Mouse (Mus musculus) testis, postnatal 10 days (tissue): Measurements from ENCODE around the gene Cops2.

Source experiments
- DNase-seq: peaks from one replicate; pipeline ENCODE4 v3.0.0; 2021; ENCODE audit warnings: low spot score

The Cops2 gene

DNA sequence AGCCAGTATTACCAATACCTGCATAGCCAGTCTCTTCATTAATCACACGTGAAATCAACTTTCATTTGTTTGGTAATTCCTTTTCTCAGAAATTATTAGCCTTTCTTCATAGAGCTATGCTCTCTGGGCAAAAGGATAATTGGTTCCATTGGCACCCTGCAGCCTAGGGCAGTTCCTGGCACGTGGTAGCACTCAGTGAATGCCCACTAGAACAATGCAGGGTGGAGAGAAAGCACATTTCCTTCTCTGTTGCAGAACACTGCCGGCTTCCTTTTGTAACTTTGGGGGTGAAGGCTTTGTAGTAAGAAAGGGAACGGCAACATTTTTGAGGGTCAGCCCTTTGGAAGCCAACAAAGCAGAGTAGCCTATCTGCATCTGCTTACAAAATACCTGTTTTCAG lies 32.7 kb downstream of the Cops2 start:
- DNase-seq, result no peak

DNA sequence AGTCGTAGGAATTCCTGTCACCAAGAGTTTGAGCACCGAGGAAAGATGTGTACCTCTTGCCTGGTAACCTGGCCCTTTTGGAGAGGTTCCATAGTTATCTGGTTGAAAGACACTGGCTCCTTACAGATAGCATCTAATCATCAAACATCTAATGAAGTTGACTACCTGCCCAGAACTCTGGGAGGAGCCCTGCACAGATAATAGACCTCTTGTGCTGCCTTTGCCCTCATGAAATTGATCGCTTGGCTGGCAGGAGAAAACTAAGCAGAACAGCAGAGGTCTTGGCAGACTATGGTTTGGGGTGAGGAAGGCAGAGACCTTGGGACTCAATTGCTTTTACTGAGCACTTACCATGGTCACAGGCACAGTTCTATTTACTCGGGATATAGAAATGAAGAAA lies 38.5 kb downstream of the Cops2 start:
- DNase-seq, result no peak

DNA sequence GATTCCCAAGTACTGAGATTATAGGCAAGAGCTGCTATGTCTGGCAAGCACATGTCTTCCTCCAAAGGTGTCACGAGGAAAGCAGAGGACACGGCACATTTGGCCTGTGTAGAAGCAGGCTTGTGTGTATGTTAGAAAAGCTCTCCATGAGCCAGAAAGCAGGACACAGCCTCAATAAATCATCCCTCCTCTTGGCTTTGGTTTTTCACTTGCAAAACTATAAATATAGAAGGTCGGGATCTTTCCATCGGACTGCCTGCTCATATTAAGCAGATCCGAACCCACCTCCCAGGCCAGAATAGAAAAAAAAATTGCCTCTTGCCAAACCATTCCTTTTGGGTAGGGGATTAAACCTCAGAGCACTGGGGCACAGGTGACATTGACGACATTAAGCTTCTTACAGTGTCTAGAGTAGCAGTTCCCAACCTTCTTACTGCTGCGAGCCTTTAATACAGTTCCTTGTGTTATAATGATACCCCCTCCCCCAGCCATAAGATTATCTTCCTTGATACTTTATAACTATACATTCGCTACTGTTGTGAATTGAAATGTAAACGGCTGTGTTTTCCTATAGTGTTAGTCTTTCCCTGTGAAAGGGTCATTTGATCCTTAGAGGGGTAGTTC lies 44.9 kb downstream of the Cops2 start:
- DNase-seq, result no peak

DNA sequence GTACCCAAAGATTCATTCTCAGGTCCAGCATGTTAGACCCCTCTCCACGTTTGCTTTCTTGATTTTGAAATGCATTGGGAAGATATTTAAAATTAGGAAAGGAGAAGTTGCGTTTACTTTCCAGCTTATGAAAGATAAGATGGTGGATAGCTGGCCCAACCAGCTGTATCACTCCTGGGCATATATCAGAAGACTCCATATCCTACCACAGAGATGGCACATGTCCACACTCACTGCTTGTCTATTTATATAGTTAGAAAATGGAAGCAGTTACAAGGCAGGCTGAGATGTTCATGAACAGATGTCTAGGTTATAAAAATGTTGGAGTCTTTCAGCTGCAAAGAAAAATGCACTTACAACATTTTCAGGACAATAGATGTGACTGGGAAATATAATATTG lies 47.6 kb downstream of the Cops2 start:
- no peak for DNase-seq

DNA sequence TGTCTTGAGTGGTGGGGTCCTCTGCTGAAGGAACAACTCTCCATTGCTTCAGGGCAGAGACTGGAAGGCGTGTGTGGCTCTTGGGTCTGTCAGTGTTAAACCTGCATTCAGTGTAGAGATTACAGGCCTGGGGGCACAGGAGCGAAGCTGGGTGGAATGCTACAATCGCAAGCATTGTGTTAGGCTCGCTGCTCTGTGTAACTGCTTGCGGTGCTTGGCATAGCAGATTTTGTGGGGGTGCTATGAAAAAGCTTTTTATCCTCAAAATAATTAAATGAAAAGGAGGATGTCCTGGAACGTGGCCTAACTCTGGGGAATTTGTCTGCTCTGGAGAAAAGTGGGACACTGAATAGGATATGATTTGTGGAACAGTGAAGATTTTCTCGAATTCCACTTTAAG lies 49.4 kb downstream of the Cops2 start:
- no peak for DNase-seq

DNA sequence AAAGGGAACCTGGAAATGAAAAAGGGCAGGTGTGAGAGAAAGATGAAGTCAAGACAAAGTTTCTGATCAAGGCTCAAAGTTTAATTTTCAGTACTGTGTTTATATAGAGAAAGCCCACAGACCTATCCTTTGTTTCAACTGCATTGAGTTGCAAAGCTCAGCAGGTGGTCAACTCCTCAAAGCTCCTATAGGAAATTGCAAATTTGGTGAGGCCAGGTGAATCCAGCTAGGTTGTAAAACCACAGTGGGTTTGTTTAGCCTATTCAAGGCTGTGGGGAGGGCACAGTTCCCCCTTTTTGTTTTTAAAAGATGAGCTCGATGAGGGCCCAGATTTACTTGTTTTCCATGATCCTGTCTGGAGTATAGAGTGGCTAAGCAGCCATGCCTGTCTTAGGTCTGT lies 53.1 kb downstream of the Cops2 start:
- no peak for DNase-seq

DNA sequence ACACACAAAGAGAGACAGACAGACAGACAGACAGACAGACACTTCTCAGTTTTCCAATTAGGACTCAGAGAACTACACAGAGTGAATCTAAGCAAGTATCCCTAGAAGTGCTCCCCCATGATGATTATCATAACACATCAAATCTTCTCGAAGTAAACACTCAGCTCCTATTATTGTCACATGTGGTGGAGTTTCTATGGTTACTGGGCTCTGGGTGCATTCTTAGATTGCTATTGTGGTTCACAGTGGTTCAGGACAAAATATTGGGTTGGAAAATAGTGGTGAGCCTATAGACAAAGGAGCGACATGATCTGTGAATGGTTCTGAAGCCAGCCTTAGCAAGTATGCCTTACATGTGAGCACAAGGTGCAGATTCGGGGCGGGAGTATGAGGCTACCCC lies 57.0 kb downstream of the Cops2 start:
- DNase-seq, result no peak

DNA sequence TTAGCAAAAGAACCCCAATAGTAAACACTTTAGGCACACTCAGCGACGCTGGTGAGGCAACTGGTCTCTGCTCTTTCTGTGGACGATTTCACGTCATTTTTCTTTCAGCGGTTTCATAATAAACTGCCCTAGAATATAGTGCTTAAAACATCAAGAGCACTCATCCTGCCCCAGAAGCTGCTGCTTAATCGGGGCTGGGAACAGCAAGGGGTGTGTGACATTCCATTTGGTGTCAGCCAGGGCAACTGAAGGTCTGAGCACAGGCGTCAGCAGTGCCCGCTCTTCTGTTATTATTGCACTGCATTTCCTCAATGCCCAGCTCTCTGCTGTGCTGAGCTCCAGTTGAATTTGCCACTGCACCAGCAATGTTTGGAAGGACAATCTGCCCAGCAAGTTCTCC lies 57.9 kb downstream of the Cops2 start:
- no peak for DNase-seq

DNA sequence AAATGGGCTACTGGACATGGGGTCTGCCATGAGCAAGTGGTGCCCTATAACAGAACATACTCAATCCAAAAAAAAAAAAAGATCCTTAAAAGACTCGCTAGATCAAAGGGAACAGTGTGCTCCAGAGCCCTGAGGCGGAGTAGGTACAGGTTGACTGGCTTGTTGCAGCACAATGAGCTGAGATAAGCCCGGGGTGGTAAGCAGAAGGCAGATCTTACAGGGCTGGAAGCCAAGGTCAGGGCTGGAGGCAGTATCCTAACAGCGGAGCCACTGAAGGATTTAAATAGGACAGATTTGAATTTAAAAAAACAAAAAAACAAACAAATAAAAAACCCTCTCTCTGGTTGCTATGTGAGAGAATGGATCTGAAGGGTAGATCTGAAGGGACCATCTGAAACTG lies 58.5 kb downstream of the Cops2 start:
- DNase-seq, result peak; percentile 54

DNA sequence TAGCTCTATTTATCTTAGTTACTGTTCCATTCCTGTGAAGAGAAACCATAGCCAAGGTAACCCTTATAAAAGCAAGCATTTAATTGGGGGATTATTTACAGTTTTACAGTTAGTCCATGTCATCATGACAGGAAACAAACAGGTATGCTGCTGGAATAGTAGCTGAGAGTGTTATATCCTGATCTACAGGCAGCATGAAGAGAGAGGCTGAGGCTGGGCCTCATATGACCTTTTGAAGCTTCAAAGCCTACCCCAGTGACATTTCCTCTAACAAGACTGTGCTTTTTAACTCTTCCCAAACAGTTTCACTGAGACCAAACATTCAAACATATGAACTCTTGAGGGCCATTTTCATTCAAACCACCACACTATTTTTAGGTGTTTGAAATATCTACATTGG lies 61.1 kb downstream of the Cops2 start:
- no peak for DNase-seq

DNA sequence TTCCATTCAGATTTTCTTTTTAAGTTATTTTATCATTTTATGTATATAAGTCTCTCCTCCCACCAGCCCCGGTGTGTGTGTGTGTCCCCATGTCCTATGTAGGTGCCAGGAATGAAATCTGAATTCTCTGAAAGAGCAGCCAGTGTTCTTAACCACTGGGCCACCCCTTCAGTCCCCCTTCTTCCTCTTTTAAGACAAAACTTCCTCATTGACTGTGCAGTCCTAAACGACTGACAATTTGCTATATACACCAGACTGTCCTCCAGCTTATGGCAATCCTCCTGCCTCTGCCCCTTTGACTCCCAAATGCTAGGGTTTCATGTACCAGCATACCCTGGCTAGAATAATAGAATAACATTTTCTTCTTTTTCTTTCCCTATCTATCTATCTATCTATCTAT lies 63.8 kb downstream of the Cops2 start:
- no peak for DNase-seq

DNA sequence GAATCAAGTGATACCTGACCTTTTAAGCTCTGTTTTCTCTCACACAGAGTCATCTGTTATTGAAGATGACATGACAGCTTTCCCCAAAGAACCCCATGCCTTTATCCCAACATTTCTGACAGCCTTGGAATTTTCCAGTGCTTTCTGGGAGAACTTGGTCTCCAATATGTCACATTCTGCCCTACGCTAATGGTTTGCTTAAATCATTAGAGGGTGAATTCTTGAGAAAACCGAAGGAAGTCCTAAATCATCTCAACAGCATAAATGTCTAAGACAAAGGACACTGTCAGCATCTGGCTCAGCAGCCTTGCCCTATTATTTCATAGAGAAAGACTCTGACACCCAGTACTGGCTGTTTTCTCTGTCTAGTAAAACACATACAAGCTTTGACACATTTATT lies 64.8 kb downstream of the Cops2 start:
- no peak for DNase-seq

DNA sequence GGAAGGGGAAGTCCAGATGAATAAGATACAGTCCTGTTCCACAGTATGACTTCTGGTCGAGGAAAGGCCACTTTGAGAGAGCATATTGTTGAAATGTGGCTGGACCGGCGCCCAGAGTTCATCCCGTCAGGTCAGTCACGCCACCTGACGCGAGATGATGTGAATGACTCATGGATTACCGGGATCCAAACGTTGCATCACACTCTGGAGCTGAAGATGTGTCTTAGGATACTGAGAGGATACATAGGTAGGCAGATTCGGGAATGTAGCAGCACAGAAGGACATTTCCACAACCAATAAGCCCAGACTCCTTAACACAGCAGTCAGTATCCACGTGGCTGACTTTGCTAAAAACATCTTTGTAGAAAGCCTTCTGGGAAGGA lies 66.1 kb downstream of the Cops2 start:
- no peak for DNase-seq

DNA sequence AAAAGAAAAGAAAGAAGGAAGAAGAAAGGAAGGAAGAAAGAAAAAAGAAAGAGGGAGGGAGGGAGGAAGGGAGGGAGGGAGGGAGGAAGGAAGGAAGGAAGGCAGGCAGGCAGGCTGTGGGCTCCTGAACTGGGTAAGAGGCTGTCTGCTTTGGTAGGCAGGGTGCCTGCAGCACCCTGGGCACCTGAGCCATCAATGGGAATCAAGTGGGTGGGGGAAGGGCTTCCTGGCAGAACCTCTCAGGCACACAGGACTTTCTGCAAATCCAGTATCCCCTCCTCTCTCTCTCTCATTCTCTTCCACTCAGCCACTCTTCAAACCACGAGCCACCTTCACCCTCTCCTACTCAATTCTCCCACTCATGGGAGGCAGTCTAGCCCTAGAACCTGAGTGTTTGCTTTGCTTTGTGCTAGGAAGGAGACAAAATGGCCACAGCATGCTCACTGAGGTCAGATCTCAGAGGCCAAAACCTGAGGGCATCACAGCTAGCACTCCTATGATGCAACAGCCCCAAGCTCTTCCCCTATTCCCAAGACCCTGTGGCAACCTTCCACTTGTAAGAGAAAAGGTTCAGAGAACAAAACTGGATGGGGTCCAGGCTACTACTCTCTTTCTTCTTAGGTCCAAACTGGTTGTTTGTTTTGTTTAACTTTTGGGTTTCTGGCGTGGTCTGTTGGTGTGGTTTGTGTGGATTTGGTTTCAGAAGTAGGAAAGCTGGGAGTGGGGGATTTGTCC lies 66.6 kb downstream of the Cops2 start:
- no peak for DNase-seq

DNA sequence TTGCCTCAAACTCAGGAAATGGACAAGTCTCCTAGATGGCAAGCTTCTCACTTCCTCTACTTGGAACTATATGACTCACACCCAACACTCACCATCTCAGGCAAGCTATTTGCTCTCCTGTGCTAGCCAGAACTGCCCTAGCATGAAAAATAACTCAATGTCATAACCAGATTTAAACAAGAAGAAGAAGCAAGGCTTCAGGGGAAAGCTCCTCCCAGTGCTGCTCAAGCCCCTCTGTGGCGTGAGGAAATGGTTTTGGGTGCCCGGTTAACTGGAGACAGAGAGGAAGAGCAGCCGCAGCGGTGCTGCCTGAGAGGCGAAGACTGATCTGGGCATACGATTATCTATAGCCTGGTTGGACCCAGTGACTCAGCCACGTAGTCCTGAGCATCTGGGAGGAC lies 67.5 kb downstream of the Cops2 start:
- DNase-seq, result no peak

DNA sequence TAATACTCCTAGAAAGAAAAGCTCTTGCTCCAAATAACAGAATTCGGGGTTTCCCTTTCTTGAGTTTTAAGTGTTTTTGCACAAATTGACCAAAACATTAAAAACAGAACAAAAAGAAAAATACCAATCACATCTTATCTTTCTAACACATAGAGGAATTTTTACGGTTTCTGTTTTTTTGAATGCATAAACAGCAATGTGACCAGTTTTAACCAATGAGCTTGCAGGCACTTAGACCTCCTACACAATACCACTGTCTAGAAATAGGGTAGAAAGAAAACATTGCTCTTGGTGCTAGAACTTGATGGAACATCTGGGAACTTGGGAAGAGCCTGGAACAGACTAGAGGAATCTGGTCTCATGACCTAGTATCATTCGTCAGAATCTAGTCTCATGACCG lies 68.7 kb downstream of the Cops2 start:
- no peak for DNase-seq

DNA sequence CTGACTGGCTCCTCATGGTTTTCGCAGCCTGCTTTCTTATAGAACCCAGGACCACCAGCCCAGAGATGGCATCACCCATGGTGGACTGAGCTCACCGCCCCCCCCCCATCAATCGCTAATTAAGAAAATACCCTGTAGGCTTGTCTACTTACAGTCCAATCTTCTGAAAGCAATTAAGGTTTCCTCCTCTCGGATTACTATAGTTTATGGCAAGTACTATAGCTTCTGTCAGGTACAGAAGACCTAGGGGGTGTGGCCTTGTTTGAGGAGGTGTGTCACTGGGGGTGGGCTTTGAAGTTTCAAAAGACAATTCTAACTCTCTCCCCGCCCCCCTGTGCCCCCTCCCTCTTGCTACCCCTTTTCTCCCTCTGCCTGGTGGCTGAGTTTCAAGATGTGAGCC lies 69.7 kb downstream of the Cops2 start:
- no peak for DNase-seq

DNA sequence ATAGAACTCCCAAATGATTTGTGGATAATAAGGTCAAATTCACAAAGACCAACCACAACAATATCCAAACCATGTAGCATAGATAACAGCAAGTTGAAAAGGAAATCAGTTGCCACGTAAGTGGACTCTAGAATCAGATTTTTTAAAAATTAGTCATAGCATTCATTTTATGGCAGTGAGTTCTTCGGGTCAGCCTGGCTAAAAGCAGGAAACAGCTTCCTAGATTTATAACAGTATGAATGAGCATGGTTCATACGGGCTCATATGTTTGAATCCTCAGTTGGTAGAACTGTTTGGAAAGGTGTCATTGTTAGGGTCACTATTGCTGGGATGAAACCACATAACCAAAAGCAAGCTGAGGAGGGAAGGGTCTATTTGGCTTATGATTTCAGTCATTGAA lies 70.2 kb downstream of the Cops2 start:
- no peak for DNase-seq

DNA sequence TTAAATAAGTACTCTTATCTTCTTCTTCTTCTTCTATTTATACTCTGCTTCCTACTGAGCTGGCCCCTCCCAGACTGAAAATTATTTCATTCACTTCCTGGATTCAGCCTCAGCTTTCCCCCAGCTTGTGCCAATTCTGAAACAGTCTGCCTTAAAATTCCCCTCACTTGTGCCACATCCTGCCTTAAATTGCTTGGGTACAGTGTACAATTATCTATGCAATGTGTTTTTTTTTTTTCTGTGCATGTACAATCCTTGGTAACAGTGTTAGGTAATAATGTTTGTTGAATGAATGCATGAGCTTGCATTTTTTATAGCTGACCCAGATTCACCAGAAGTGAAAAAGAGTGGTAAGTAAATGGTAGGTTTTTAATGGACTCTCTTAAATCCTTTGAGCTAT lies 70.6 kb downstream of the Cops2 start:
- DNase-seq, result no peak

DNA sequence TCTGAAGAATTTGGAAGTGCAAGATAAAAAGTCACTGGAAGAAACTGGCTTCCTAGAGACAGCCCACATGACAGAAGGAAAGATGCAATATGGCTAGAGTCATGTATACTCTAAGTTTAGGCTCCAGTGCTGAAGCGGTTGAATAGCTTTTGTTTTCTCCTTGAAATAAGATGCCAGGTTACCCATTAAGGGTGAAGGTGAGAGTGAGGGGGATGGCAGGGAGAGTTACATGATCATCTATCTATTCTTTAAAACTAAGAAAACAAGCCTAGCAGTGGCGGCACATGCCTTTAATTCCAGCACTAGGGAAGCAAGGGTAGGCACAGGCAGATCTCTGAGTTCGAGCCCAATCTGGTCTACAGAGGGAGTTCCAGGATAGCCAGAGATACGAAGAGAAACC lies 73.9 kb downstream of the Cops2 start:
- no peak for DNase-seq

DNA sequence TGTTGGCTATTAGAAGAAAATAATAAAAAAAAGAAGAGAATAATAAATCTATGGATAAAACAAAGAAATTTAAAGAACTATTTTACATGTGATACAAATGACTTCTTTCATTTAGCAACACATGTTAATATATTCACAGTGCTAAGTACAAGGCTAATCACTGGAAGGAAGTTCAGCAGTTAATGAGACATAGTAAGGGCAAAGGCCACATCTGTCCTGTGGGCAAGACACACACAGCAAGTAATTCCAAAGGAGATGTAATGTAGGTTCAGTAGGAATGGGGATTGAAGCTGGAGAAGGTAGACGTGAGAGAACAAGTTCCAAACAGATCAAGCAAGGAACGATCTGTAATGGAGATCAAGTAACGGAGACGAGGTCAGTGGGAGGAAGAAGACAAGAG lies 74.5 kb downstream of the Cops2 start:
- DNase-seq, result no peak

DNA sequence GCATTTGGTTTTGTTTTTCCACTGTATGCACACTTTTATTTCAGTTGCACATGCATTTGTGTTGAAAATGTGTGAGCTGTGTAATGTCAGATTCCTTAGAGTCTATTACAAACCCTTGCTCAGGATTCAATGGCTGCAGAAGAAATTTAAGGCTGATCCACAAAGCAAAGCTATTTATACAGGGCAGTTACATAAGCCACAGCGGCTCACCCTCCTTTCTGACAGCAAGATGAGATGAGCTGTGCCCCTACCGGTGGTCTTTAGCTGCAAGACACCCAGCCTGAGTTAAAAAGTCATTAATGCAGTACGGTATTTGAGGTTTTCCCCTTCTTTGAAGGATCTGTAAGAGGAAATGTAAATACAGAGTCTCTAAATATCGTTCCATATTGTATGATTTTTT lies 75.1 kb downstream of the Cops2 start:
- DNase-seq, result no peak

DNA sequence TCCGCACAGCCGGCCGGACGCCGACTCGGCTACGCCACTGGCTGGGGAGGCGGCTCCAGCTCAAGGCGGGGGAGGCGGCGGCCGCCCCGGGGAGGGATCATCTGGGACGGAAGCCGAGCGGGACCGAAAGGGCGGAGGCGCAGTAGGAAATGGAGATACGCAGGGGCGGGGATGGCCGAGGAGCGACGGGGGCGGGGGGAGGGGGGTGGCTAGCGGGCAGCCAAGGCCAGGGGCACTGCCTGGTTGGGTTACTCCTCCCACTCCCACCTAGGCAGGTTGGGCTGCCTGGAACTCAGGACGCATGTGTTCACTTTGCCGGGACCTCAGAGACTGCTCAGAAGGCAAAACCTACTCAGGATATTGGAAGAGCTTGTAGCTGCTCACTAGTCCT lies 76.2 kb downstream of the Cops2 start, which contains the start of gene Secisbp2l:
TSS of gene Secisbp2l (minus strand) at position 152 of the 391 bp plus-strand sequence.
- peak; percentile 96 for DNase-seq
